Mouse (Mus musculus): ENCODE data around the gene Piezo1.

Gene Piezo1

DNA sequence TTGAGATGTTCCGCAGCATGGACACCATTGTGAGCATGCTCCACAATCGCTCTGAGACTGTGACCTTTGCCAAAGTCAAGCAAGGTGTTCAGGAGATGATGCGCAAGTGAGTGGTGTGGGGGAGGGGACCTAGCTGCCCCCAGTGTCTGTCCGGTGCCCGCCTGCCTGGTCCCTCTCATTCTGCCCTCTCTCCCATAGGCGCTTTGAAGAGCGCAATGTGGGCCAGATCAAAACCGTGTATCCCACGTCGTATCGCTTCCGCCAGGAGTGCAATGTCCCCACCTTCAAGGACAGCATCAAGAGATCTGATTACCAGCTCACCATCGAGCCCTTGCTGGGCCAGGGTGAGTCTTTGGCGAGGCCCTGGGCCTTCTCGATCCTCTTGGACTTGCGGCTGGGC, 18.9 kb upstream of the Piezo1 start:
- no peak for DNase-seq (ENCODE audit: low spot score)

DNA sequence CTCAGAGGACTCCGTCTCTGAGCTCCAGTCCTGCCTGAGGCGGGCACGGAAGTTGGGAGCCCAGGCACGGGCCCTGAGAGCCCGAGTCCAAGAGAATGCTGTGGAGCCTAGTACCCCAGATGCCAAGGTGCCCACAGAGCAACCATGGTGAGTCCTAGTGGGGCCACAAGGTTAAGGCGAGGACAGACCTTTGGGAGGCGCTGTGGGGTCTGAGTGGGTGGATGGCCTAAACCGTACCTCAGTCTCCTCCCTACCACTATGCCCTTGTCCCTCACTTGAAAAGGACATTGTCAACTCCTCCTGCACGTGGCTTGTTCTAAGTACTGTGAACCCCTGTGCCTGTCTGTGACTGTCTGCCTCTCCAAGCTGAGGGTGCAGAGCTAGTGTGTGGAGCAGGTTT, 18.2 kb upstream of the Piezo1 start:
- no peak for DNase-seq (ENCODE audit: low spot score)

DNA sequence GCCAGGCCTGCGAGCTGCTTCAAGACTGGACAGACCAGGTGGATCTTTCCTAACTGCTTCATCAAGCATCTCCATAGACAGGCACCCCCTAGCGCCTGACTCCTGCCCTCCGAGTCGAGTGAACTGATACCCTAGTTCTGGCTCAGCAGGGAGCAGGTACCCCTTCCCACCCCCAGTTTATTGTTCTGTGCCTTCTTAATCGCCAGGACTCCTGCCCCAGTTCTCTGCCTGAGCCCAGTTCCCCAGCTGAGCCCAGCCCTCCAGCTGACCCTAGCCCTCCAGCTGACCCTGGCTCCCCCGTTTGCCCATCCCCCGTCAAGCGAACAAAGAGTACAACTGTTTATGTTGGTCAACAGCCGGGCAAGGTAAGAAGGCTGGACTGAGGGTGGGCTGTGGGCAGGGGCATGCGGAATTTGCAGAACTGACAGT, 17.8 kb upstream of the Piezo1 start:
- DNase-seq (ENCODE audit: low spot score): peak; percentile 72

DNA sequence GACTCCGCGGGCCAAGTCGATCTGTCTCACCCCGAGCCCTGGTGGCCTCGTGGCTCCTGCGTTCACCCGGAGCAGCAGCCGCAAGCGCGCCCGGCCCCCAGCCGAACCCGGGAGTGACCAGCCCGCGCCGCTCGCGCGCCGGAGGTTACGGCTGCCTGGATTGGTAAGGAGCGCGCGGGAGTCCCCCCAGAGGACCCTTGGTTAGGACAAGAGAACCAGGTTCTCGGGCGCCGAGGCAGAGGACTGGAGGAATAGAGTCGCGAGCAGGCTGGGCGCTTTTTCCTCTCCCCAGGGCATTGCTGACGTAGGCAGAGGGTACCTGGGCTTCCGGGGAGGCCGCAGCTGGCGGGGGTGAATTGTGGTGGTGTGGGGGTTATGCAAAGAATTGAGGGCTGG, 17.0 kb upstream of the Piezo1 start:
- no peak for DNase-seq (ENCODE audit: low spot score)

DNA sequence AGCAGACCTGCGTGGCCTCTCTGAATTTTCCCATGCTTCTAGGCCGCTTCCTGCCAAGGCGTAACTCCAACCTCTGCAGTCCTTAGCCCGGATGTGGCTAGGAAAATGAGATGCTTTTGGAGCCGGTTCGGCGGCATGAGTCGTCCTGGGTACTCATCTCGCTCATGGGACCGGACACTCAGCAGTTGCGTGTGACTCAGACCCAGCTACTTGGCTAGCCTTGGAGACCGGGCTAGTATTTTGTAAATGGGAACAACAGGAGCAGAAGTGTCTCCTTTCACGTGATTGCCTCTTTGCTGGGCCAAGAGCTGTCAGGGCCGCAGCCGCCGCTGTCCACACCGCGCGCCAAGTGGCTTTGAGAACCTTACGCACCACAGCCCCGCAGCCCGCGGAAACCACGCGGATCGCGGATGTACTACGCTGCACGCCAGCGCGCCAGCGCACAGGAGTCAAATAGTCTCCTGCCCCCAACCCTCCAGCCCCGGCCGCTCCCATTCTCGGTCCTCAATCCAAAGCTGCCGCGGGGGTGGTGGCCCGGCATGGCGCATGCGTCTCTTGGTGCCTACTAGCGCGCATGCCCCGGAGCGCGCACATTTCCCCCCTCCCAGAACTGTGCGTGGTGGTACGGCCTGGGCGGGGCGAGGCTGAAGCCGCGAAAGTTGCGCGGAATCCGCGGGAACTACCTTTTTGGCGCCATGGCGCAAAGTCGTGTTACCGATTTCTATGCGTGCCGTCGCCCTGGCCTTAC, 16.4 kb upstream of the Piezo1 start, which contains the start of gene Cdt1:
Gene Cdt1, plus strand, starts transcription at position 655 of the 748 bp plus-strand sequence.
- peak; percentile 99 for DNase-seq (ENCODE audit: low spot score)

DNA sequence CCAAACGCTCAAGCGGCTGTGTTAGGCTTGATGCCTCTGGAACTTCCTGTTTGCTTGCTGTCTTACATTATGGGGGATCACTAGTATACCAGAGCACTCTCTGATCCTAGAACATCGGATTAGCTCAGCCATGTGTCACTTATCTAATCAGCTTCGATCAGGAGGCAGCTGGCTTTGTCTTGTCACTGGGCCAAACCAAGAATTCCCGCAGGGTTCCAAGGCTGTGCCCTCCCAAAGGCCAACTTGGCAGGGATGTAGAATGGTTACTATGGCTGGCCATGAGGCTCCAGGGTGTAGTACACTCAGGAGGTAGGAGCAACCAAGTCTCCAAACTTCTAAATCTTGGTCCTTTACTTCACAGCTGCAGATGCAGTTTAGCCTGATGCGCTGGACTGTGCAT, 15.6 kb upstream of the Piezo1 start:
- DNase-seq (ENCODE audit: low spot score): peak; percentile 92

DNA sequence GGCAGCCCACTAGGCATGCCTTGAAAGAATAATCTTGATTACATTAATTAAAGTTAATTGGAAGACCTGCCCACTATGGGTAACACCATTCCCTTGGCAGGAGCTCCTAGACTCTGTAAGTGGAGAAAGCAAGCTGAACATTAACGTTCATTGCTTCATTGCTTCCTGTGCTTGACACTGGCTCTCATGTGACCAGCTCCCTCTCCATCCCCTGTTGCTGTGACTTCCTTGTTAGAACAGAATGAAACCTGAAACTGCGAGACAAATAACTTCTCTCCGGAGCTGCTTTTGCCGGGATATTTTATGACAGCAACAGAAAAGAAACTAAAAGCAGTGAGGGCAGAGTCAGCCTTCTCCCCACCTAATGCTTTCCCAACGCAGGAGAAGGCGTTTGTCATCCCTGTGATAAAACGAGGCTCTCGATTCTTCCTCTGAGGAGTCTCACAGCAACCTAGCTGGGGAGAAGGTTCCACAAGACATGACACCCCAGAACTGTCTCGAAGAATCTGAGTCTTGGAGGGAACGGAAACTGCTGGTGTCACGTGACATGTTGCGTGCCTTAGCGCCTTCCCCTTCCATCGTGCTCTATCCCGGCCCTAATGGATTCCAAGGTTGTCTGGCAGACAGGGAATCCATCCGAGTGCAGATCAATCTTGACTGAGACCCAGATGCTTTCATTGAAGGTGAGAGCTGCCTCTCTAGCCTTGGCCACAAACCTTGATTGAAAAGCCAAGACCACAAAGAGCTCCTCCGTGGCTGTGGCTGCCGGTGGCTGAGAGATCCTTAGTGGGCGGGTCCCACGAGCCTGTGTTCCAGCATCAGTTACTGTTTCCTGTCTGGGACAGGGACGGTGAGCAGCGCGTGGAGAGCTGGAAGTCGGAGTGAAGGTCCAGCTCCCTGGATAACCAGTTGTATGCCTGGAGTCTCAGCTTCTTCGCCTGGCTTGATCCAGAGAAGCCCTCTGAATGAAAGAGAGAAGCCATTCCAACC, 13.5 kb upstream of the Piezo1 start:
- no peak for DNase-seq (ENCODE audit: low spot score)

DNA sequence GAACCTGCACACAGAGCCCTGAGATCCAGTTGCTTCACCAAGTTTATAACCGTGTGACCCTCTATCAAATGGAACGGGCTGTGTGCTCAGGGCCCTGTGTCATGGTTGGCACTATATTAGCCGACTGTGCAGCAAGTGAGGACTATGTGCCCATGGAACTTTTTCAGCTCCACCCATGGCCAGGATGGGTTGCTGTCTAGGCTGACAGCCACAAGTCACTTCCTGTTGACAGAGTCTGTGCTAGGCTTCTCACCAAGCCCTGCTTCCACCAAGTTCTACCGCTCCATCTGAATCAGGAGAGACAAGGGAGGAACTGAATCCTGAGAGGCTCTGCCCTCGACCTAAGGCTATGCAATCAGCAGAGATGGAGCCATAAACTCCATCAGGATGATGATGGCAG, 10.1 kb upstream of the Piezo1 start:
- DNase-seq (ENCODE audit: low spot score): no peak

DNA sequence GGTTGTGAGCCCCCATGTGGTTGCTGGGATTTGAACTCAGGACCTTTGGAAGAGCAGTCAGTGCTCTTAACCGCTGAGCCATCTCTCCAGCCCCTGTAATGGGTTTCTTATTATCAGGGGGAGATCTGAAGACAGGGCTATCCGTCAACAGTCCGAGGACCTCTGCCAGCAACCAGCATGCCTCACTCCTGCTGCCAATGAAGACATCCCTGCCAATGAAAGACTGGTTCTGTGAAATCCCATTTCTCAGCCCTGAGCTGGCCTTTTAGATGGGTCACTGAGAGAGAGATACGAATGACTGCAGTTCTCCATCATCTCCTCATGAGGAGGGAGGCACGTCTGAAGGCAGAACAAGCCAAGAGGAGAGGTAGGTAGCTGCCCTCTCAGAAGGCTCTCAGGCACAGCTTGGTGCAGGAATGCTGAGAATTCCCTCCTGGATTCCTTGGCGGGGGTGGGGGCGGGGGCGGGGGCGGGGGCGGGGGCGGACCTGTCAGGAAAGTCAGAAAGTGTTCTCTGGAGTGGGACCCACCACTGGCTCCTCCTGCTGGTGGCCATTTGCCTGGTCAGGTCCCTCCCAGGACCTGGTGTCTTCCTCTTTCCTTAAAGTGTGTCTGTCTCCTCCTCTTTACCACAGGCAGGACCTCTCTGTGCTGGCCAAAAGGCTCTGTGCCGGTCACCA, 7.7 kb upstream of the Piezo1 start:
- DNase-seq (ENCODE audit: low spot score): no peak

DNA sequence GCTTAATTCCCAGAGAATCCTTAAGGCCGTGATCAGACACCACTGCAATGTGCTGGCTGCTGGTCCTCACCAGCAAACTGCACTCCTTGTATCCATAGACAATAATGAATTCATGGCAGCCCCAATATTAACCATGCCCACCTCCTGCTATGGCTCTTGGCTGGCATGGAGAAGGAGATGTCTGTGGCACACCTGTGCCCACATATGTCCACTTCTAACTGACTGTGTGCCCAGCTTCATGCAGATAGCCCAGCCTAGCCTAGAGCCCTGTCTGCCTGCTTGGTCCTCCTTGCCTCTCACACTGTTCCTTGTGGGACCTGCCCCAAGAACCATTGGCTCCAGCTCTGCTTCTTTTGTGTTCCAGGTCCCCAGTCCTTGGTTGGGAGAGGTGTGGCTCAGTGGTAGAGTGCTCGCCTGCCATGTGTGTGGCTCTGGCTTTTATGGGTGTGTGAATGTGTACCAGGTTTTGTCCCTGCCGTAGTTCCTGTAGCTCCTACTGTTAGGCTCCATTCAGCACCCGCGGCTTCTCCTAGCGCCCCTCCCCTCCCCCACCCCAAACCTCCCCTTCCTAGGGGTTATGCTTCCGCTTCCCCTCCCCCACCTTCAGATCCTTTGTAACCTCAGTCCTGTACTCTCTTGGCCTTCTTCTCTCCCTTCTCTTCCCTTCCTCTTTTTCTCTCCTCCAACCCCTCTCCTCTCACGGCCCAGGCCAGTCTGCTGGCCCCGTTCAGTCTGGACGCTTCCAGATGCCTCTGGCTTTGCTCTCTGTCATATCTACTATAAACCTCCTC, 6.3 kb upstream of the Piezo1 start:
- DNase-seq (ENCODE audit: low spot score): no peak

DNA sequence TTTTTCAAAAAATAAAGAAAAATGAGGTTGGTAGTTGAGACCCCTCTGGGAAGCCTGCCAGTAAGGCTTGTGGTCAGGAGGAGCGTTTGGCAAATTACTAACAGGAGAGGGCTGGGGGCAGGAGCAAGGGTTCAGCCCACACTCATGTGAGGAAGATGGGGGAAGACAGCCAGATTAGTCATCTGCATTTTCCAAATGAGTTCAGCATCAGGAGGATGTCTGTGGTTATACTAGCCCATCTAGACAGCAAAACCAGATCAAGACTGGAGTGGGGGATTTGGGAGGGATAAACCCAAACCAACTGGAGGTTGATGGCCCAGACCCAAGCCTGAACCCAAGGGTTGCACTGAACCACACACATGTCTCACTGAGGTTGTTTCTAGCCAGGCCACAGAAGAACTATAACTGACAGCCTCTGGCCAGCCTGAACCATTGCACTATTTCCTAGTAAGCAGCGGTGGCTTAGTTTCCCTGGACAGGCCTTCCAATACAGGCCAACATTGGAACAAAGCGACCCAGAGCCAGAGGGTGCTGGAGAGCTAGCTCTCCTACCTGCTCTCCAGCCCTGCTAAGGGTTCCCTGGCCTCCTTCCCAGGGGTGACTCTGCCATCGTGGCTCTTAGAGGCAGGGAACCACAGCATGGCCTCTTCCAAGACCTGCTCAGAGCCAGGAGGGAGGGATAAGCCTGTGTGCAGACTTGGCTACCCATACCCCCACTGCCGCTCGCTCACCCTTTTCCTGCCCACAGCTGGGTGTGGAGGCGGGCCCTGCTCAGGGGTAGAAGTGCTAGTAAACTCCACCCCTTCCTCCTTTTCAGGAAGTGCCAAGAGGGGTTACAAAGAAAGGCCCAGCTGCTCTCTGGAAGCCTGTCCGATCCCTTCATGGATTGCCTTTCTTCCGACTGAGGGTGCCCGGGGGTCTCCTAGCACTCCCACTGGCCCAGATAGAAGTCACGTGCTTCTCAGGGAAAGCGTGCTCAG, 5.2 kb upstream of the Piezo1 start:
- peak; percentile 44 for DNase-seq (ENCODE audit: low spot score)

DNA sequence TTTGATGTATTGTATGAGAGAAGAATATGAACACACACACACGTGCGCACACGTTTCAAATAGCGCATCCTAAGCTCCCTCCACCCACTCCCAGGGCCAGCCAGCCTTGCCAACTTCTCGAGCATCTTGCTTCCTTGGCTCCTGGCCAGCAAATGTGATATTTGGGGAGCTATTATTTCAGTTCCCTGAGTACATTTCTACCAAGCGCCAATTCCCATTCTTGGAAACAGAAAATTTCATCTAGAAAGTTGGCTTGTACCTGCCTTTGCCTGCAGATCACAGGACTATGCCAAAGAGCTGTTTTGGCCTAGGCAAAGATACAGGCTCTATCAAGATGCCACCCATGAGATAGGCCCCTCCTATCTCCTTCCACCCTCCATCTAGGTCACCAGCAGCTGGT, 3.7 kb upstream of the Piezo1 start:
- peak; percentile 38 for DNase-seq (ENCODE audit: low spot score)

DNA sequence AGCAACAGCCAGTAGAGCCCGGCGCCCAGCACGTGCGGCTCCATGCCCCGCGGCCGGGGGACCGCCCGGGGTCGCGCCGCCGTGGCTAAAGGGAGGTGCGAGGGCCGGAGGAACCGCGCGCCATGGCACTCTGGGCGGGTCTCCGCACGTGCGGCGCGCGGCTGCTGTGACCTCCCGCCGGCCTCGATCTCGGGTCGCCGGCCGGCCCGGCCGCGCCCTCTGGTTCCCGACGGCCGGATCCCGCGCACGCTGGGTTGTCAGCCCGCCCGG, 199 bp downstream of the Piezo1 start:
- no peak for DNase-seq (ENCODE audit: low spot score)

DNA sequence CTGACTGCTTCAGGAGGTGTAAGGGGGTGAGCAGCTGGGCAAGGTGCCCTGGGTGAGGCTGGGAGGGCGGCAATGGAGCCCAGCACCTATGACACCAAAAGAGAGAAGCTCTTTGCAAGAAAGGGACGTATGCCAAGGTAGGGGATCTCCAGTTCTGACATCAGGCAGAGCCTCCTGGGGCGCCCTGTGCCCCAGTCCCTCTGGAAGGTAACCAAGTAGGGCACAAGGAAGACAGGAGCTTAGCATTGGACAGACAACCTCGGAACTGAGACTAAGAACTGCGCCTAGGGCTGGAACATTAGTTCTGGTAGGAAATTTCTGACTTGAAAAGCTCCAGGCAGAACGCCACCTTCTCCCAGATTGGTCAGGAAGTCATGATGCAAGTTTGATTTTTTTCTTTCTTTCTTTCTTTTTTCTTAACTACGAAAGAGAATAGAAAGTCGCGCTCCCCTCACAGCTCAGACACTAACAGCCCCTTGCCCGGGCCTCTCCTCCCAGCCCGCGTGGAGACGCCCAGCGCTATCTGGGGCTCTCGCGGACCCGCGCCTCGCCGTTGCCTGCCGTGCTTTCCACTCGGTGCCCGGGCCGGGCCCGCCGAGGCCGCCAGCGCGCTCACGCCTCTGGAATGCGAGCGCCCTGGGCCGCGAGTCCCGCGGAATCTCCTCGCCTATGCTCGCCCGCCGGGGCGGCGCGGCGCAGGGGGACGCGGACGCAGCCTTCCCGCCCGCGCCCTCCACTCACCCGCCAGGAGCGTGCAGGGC, 715 bp downstream of the Piezo1 start:
- DNase-seq (ENCODE audit: low spot score): peak; percentile 79

DNA sequence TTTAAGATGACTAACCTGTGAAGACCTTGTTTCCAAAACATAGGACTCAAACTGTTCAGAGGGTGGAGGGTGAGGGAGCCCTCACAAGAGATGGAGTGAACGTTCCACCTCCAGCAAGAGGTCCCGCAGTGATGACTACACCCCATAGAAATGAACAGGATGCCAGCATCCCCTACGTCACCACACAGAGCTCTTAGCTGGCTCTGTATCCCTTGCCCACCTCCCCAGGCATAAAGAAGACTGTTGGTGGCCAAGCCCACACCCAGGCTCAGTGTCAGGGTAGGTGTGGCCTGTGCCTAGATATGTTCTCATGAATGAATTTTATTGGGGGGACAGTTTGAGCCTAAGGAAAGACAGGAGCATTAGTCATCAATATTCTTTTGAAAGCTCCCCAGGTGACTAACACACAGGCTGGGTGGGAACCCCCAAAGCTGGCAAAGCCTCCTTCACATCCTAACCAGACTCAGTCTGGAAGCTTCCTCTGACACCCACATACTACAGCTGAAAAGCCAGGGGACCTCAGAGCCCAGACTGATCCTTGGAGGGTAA, 2.2 kb downstream of the Piezo1 start:
- peak; percentile 34 for DNase-seq (ENCODE audit: low spot score)

DNA sequence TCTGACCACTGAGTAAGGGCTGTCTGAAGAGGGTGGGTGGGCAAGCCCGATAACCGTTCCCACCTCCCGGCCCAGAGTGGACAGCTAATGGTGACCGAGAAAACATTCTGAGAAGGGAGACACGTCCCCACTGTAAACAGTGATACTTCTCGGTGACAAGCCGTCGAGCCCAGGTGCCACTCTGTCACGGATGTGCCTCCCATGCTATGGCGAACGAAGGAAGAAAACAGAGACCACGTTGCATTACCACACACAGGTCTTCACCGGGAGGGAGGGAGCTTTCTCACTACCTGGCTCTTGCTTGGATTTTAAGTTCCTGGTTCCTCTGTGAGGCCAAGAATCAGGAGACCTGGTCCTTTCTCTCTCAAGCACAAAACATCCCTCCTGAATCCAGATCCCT, 2.8 kb downstream of the Piezo1 start:
- DNase-seq (ENCODE audit: low spot score): no peak

DNA sequence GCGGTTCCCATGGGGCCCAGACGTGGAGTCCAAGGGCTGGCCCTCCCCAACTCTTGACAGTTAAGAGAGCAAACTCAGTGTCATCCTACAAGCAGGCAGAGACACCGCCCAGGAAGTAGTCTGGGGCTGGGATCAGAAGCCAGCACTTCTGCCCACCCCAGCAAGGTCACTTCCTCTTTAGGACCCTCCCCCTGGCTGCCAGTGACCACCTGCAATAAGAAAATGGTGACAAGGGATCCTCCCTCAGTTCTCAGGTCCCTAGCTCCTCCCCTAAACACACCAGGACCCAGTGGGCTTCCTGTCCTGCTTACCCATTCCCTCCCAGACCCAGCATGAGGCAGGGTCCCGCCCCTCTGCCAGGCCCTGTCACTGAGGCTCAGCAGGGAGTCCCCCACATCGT, 3.3 kb downstream of the Piezo1 start:
- peak; percentile 48 for DNase-seq (ENCODE audit: low spot score)

DNA sequence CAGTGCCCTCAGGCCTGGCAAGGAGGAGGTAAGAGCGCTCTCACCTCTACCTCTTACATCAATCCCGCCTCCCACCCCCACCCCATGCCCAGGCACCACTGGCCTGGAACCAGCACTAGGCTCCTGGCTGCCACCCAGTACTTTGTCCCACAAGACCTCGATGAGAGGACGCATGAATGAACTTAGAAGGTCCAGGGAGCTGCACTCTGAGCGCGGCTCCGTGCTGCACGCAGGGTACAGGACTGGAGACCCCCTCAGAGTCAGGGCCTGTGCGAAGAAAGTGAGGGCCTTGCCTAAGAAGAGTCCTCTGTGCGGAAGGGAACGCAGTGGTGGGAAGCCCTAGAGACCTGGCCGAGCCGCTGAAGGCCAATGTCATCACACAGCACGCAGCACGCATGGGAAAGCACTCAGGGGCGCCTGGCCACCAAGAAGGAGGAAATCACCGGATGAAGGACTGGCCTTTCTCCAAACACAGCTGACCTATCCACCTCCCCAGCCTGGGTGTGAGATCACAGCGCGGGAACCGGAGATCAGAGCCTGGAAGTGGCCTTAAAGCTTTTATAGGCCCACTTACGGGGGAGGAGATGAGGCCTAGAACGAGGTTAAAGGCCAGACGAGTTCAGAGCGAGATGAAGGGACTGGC, 4.2 kb downstream of the Piezo1 start:
- DNase-seq (ENCODE audit: low spot score): peak; percentile 61
